In the genomic region with DNA sequence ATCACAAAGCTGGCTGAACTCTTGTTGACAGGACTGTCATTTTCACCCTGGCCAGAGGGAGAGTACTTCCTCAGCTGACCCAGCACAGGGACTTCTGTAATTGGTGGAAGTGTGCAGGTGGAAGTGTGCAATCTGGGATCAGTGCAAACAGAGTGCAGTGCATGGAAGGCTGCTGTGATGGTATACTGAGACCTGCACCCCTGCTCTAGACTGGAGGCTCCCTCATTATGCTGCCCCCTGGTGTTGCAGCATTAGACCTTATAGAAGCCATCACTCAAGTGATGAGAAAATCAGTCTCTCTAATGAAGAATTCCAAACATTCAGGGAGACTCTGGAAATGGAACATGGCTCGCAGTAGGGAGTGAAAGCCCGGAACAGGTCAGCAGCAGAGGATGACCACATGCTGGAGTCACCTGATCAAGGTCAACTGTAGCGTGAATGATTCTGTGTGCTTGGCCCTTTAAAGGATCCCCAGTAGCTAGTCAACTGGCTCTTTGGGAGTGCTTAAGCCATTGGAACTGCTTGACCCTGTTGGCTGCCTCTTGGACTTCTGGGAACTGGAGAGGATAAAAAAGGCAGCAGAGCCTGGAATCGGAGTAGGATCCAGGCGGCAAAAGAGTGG, we compare ENCODE assay signal across 10 mouse cellular contexts. TPM values are rescaled to one million over a fixed set of nuclear protein-coding genes. Genes with fewer than 3 reads are reported as not detected.
A peak's percentile ranks its signal among the peaks of the same experiment; 100 is the strongest.
DNase-seq lines count a peak whose midpoint lies in the region; ATAC-seq and TF ChIP-seq lines count a peak whose summit lies in the region.
"Had no signal": no experiment of that assay in that cellular context is flagged by ENCODE, and none has a peak within 500 bp of the region (broad histone marks: within the 10 kb centered on the region; RNA-seq: fewer than 3 reads in every experiment).

No protein-coding gene starts in this region.

- TF ChIP-seq CTCF in brain, embryonic 14.5 days (IDR thresholded peaks at IDR 0.05; ENCODE audit: borderline replicate concordance, extremely low read depth, insufficient read depth, insufficient read length): peak; percentile 48; the same call in 1 of the 2 replicates
- peak; percentile 38; the same call in 1 of the 2 replicates for TF ChIP-seq CTCF in small intestine, adult 2 months (IDR thresholded peaks at IDR 0.05; ENCODE audit: extremely low read depth, insufficient read length, insufficient replicate concordance, low read depth, low read length)

- WGBS in midbrain, embryonic 14.5 days: 54% methylated on average over 5 of the region's 5 CpGs
- 52% methylated on average over 4 of the region's 5 CpGs for WGBS in midbrain, embryonic 13.5 days
- WGBS in kidney, embryonic 14.5 days: 49% methylated on average over 5 of the region's 5 CpGs
- WGBS in small intestine, adult 2 months: 78% methylated on average over 5 of the region's 5 CpGs

- TF ChIP-seq POLR2A in brain, embryonic 14.5 days (IDR thresholded peaks at IDR 0.05; ENCODE audit: borderline replicate concordance, extremely low read depth, insufficient read depth, insufficient read length, poor library complexity, severe bottlenecking): no peak
- no peak for TF ChIP-seq POLR2A in small intestine, adult 2 months (IDR thresholded peaks at IDR 0.05; ENCODE audit: low read depth, low read length)

- H3K9ac ChIP-seq in midbrain, embryonic 14.5 days (replicated peaks; ENCODE audit: low read length): no peak overlapping the region
- no peak overlapping the region for H3K9ac ChIP-seq in midbrain, embryonic 13.5 days (replicated peaks)
- no peak overlapping the region for H3K9ac ChIP-seq in kidney, embryonic 14.5 days (ENCODE audit: low read depth, low read length)
- H3K9ac ChIP-seq: limb, embryonic 13.5 days had no signal

- no peaks in the 10 kb centered on the region for H3K4me1 ChIP-seq in midbrain, embryonic 14.5 days (ENCODE audit: control insufficient read depth, insufficient read depth, low read length)
- H3K4me1 ChIP-seq in midbrain, embryonic 13.5 days (replicated peaks): no peaks in the 10 kb centered on the region
- H3K4me1 ChIP-seq in kidney, embryonic 14.5 days (ENCODE audit: control insufficient read depth, insufficient read depth, low read length): no peaks in the 10 kb centered on the region
- H3K4me1 ChIP-seq in small intestine, adult 2 months (ENCODE audit: control insufficient read depth, insufficient read depth, insufficient read length, low read length): peaks cover 7% of the 10 kb centered on the region
- H3K4me1 ChIP-seq: limb, embryonic 13.5 days had no signal

- no peaks in the 10 kb centered on the region for H3K27me3 ChIP-seq in midbrain, embryonic 14.5 days (ENCODE audit: control insufficient read depth, insufficient read depth, low read length)
- no peaks in the 10 kb centered on the region for H3K27me3 ChIP-seq in midbrain, embryonic 13.5 days
- no peaks in the 10 kb centered on the region for H3K27me3 ChIP-seq in kidney, embryonic 14.5 days (ENCODE audit: control insufficient read depth, insufficient read depth, low read length)
- no peaks in the 10 kb centered on the region for H3K27me3 ChIP-seq in small intestine, adult 2 months (ENCODE audit: control insufficient read depth, insufficient read depth, low read length)

- no peaks in the 10 kb centered on the region for H3K36me3 ChIP-seq in midbrain, embryonic 14.5 days (ENCODE audit: control insufficient read depth, insufficient read depth, low read length)
- no peaks in the 10 kb centered on the region for H3K36me3 ChIP-seq in midbrain, embryonic 13.5 days
- H3K36me3 ChIP-seq in kidney, embryonic 14.5 days (ENCODE audit: control insufficient read depth, insufficient read depth, low read length): no peaks in the 10 kb centered on the region
- H3K36me3 ChIP-seq in small intestine, adult 2 months (ENCODE audit: control insufficient read depth, insufficient read depth, low read length): no peaks in the 10 kb centered on the region
- H3K36me3 ChIP-seq: limb, embryonic 13.5 days had no signal

- H3K4me2 ChIP-seq in midbrain, embryonic 14.5 days (ENCODE audit: low read length): no peak overlapping the region
- H3K4me2 ChIP-seq in midbrain, embryonic 13.5 days (replicated peaks): no peak overlapping the region
- no peak overlapping the region for H3K4me2 ChIP-seq in kidney, embryonic 14.5 days (replicated peaks; ENCODE audit: low read depth, low read length)
- H3K4me2 ChIP-seq: limb, embryonic 13.5 days had no signal

- no peak for ATAC-seq in midbrain, embryonic 14.5 days (ENCODE audit: low FRiP score, low TSS enrichment)
- no peak for ATAC-seq in midbrain, embryonic 13.5 days
- ATAC-seq in kidney, embryonic 14.5 days (ENCODE audit: low FRiP score, low TSS enrichment): peak; percentile 74; the same call in 1 of the 2 replicates

- H3K9me3 ChIP-seq in midbrain, embryonic 14.5 days (ENCODE audit: control insufficient read depth, low read length): no peaks in the 10 kb centered on the region
- H3K9me3 ChIP-seq in midbrain, embryonic 13.5 days: no peaks in the 10 kb centered on the region
- H3K9me3 ChIP-seq in kidney, embryonic 14.5 days (ENCODE audit: control insufficient read depth, low read length): no peaks in the 10 kb centered on the region
- H3K9me3 ChIP-seq: limb, embryonic 13.5 days had no signal

- peak; percentile 46 for DNase-seq in midbrain, embryonic 14.5 days
- DNase-seq in brain, embryonic 14.5 days (ENCODE audit: low read depth): peak; percentile 32
- no peak for DNase-seq in frontal cortex, postnatal 10 days (ENCODE audit: low spot score in 2 of 2)
- DNase-seq in cerebellum, adult 9-10 months: no peak
- no peak for DNase-seq in cerebellum, postnatal 36 days
- DNase-seq: cerebellum, adult 11 months had no signal

- no peak overlapping the region for H3K27ac ChIP-seq in midbrain, embryonic 14.5 days (replicated peaks; ENCODE audit: low read depth, low read length)
- H3K27ac ChIP-seq in midbrain, embryonic 13.5 days: no peak overlapping the region
- no peak overlapping the region for H3K27ac ChIP-seq in kidney, embryonic 14.5 days (ENCODE audit: low read depth, low read length)
- no peak overlapping the region for H3K27ac ChIP-seq in small intestine, adult 2 months (ENCODE audit: insufficient read depth, low read depth, low read length)
- H3K27ac ChIP-seq: limb, embryonic 13.5 days had no signal

- no peak overlapping the region for H3K4me3 ChIP-seq in midbrain, embryonic 14.5 days (replicated peaks; ENCODE audit: low read depth, low read length)
- H3K4me3 ChIP-seq in midbrain, embryonic 13.5 days (replicated peaks): no peak overlapping the region
- H3K4me3 ChIP-seq in kidney, embryonic 14.5 days (ENCODE audit: low read length): no peak overlapping the region
- no peak overlapping the region for H3K4me3 ChIP-seq in small intestine, adult 2 months (ENCODE audit: low read depth, low read length)
- H3K4me3 ChIP-seq: limb, embryonic 13.5 days had no signal

RNA-seq across cellular contexts. Expression of gene Inf2, which starts 28.3 kb away (rescaled TPM):
- 0.89 and 1.6 TPM in 2 replicates for polyA plus RNA-seq in midbrain, embryonic 14.5 days (2014; fragmentation: Nextera tagmentation; extraction: Ambion mirVana)
- 0.43 and 1.8 TPM in 2 replicates for polyA plus RNA-seq in midbrain, embryonic 13.5 days (2015; fragmentation: Nextera tagmentation; extraction: Ambion mirVana)
- polyA plus RNA-seq in brain, embryonic 14.5 days (2012; rRNA removed): 7.8 and 8.4 TPM in 2 replicates
- polyA plus RNA-seq in kidney, embryonic 14.5 days (2014; fragmentation: Nextera tagmentation; extraction: Ambion mirVana): 4.7 and 5.8 TPM in 2 replicates
- 6.6 and 11.0 TPM in 2 replicates for polyA plus RNA-seq in small intestine, adult 2 months (2012; rRNA removed)

RNA-seq across cellular contexts. Expression of gene Tmem179, which starts 43.7 kb away (rescaled TPM):
- polyA plus RNA-seq in midbrain, embryonic 14.5 days (2014; fragmentation: Nextera tagmentation; extraction: Ambion mirVana): 50.7 and 68.6 TPM in 2 replicates
- 35.3 and 36.9 TPM in 2 replicates for polyA plus RNA-seq in midbrain, embryonic 13.5 days (2015; fragmentation: Nextera tagmentation; extraction: Ambion mirVana)
- 56.0 and 57.2 TPM in 2 replicates for polyA plus RNA-seq in brain, embryonic 14.5 days (2012; rRNA removed)
- 0.16 and 0.57 TPM in 2 replicates for polyA plus RNA-seq in kidney, embryonic 14.5 days (2014; fragmentation: Nextera tagmentation; extraction: Ambion mirVana)
- 0.53 and 0.91 TPM in 2 replicates for polyA plus RNA-seq in small intestine, adult 2 months (2012; rRNA removed)

RNA-seq across cellular contexts. Expression of gene Adssl1, which starts 59.6 kb away (rescaled TPM):
- 2.8 and 3.1 TPM in 2 replicates for polyA plus RNA-seq in midbrain, embryonic 14.5 days (2014; fragmentation: Nextera tagmentation; extraction: Ambion mirVana)
- polyA plus RNA-seq in midbrain, embryonic 13.5 days (2015; fragmentation: Nextera tagmentation; extraction: Ambion mirVana): 1.1 and 1.5 TPM in 2 replicates
- 2.3 and 4.4 TPM in 2 replicates for polyA plus RNA-seq in brain, embryonic 14.5 days (2012; rRNA removed)
- 8.0 and 9.3 TPM in 2 replicates for polyA plus RNA-seq in kidney, embryonic 14.5 days (2014; fragmentation: Nextera tagmentation; extraction: Ambion mirVana)
- 4.3 and 5.6 TPM in 2 replicates for polyA plus RNA-seq in small intestine, adult 2 months (2012; rRNA removed)

Comparison
In these comparisons a context has a peak if more than half of its experiments do, and no peak if none do; other contexts are left out.
1. DNase-seq: peak in midbrain, embryonic 14.5 days (single experiment) and brain, embryonic 14.5 days (single experiment); none in frontal cortex, postnatal 10 days (0 of 2), cerebellum, adult 9-10 months (single experiment) and cerebellum, postnatal 36 days (0 of 2).
2. RNA of gene Tmem179, which starts 43.7 kb away (polyA plus RNA-seq): 56.0 to 57.2 TPM in brain, embryonic 14.5 days, 50.7 to 68.6 TPM in midbrain, embryonic 14.5 days and 35.3 to 36.9 TPM in midbrain, embryonic 13.5 days; 0.53 to 0.91 TPM in small intestine, adult 2 months and 0.16 to 0.57 TPM in kidney, embryonic 14.5 days; every median in the first group is over 10 times any median in the second.